Mouse (Mus musculus): ENCODE results near the gene Dpep3. TPM values are rescaled to one million over a fixed set of nuclear protein-coding genes. Genes with fewer than 3 reads are reported as not detected.
"Not testable (repeated sequence)": the region's sequence is repeated elsewhere in the genome, so short reads cannot be mapped to it uniquely, and the experiment has no call there.

Gene Dpep3
- total RNA-seq, 2 experiments from 2014 or later: not detected

DNA sequence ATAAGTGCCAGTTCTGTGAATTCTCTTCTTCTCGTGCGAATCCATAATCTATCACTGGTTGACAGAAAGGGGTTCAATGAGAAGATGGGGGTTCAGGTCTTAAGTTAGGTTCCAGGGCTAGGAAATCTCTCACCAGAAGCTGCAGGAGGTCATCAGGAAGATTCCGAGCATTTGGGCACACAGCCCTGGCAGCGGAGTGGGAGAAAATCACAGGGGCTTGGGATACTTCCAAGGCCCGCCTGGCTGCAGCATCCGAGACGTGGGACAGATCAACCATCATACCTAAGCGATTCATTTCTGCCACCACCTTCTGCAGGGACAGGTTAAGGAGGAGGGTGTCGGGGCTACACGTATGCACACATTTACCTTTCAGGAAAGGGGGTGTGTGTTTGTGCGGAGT is 9.3 kb upstream of the Dpep3 start:
- DNase-seq: no peak
- intact Hi-C loops (cut with DNase I; ENCODE audit: low total_unique reads): loop anchor here (5.0 kb wide), 1 partner anchor 34 kb away; no protein-coding TSS in a partner anchor

DNA sequence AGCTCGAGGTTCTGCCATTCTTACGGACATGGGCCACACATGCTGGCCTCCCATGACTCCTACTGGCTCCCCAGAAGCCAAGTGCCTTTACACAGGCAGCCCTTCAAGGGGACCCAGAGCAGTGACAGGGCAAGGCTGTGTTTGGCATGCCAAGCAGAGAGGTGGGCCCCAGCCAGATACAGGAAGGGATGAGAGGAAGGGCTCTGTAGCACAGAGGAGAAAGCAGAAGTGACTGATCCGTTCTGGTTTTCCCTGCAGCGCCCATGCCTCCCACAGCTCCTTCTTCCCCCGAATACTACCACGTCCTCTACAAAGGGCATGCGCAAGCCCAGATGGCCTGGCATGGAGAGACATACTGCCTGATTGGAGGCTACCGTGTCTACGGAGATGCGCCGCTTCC is 4.2 kb upstream of the Dpep3 start:
- intact Hi-C loops (cut with DNase I; ENCODE audit: low total_unique reads); DNase-seq: not testable (repeated sequence)

DNA sequence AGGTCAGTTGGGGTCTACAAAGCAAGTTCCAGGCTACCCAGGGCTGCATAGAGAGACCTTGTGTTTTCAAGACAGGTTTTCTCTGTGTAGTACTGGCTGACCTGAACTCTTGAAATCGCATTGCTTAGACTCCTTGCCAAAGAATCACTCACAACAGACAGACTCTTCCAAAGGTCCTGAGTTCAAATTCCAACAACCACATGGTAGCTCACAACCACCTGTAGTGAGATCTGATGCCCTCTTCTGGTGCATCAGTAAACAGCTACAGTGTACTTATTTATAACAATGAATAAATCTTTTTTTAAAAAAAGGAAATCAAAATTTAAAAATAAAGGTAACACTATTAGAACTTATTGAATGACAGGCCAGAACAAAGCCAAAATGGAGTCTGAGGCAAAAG is 1.9 kb upstream of the Dpep3 start:
- intact Hi-C loops (cut with DNase I; ENCODE audit: low total_unique reads): no loop called here
- no peak for DNase-seq

DNA sequence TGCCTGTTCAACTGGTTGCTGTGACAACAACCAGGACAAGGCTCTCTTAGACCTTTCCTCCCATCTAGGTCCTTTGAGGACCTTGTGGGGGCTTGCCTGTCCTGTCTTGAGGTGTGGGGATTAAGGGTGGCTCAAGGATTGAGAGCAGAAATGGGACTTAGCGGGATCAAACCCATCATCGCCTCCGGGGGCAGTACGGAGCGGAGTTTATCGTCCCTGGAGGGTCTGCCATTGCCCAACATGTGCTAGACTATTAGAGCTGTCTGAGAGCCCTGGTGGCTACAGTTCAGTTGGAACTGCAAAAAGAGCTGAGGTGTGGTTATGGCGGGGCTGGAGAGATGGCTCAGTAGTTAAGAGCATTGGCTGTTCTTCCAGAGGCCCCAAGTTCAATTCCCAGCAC is 3.9 kb downstream of the Dpep3 start:
- intact Hi-C loops (cut with DNase I; ENCODE audit: low total_unique reads): no loop called here
- DNase-seq: no peak

DNA sequence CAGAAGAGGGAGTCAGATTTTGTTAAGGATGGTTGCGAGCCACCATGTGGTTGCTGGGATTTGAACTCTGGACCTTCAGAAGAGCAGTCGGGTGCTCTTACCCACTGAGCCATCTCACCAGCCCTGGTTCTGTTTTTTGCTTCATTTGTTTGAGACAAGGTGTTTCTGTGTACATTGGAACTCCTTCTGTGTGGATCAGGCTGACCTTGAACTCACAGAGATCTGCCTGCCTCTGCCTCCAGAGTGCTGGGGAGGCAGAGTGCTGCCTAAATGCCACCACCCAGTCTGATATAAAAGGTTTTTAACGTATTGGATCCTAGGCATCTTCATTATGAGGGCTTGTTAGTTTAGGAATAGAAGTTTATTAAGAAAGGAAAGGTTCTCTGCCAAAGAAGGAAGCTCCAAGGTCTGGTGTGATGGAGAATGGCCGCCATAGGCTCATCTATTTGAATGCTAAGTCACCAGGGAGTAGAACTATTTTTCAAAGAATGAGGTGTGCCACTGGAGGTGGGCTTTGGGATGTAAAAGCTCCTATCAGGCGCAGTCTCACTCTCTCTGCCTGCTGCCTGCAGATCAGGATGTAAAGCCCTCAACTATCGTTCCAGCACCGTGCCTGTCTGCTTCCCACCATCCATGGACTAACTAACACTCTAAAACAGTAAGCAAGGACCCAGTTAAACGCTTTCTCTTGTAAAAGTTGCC is 8.1 kb downstream of the Dpep3 start:
- intact Hi-C loops (cut with DNase I; ENCODE audit: low total_unique reads): no loop called here
- no peak for DNase-seq

DNA sequence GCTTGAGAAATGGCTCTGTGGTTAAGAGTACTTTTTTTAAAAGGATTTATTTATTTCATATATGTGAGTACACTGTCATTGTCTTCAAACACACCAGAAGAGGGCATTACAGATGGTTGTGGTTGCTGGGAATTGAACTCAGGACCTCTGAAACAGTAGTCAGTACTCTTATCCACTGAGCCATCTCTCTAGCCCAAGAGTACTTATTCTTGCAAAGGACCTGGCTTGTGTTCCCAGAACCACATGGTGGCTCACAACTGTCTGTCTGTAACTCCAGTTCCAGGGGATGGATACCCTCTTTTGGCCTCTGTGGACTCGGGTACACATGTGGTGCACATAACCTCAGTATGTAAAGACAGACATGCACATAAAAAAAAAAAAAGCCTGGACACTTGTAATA is 9.9 kb downstream of the Dpep3 start:
- no peak for DNase-seq
- intact Hi-C loops (cut with DNase I; ENCODE audit: low total_unique reads): no loop called here

DNA sequence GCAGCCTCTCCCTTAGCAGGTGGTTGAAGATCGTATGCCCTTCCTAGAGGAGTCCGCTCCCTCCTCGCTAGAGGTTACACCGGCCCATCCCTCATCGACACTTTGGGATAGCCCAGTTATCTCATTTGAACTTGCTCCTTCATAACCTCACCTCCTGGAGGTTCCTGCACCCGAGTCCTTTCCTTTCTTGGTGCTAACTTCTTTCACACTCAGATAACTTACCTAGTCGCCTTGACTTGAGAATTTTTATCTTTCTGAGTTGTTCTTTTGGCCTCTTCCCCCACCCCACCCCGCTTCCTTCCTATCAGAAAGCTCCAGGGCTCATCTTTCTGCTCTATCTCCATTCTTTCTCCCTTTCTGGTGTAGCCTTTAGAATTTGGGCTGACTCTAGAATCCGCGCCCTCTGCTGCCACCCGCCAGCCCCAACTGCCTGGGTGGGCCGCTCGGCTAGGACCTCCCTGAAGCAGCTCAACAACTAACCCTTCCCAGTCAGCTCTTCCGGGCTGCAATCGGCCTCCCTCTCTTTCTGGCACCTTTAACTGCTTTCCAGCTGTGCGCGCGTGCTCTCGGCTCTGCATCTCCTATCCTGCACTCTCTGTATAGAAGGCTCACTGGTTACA is 12.4 kb downstream of the Dpep3 start:
- DNase-seq: peak; percentile 50
- intact Hi-C loops (cut with DNase I; ENCODE audit: low total_unique reads): no loop called here

DNA sequence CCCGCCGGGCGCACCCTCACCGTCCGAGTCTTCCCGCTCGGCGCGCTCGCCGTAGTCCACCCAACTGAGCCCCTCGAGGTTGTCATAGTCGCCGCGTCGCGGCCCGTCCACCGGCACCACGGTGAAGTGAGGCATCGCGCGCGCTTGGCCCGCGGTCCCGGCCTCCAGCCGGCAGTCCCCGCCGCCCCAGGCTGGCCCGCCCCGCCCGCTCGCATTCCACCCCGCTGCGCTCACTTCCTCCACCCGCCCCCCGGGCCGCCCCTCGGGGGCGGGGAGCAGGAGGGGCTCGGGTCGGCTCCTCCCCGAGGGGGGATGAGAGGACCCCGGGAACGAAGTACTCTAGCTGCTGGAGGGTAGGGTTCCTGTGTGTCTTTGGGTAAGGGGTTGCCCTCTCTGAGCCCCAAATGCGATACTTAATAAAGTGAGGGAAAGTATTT is 13.3 kb downstream of the Dpep3 start, which contains the start of gene Slc12a4:
Gene Slc12a4, minus strand, starts transcription at position 193 of the 437 bp plus-strand sequence.
- intact Hi-C loops (cut with DNase I; ENCODE audit: low total_unique reads): no loop called here

DNA sequence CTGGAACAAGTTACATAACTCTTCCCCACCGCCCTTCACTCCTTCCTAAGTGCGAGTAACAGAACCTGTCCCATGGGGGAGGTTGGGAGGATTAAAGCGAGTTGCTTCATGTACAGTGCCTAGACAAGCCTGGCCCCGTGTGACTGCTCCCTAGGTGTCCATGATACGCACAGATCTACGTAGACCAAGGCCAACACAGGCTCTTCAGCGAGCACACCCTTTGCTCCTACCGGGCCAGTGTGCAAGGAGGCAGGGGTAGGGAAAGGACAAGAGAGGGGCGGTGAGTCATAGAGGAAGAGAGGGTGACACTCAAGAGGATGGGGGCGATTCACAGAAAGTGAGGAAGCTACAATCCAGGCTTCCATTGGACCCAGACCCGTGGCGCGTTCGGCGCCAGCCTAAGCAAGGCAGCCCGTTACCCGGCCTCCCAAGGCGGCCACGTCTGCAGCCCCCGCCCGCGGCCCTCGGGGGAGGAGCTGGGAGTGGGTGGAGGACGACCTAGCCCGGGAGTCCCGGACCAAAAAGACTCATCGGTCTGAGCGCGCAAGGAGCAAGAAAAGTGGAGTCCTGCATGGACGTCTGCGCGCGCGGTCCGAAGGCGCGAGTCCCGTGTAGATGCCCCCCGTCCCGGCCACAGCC is 13.8 kb downstream of the Dpep3 start:
- intact Hi-C loops (cut with DNase I; ENCODE audit: low total_unique reads): no loop called here
- DNase-seq: peak; percentile 74

More for the DNA sequence above, 13.3 kb downstream of the Dpep3 start, which contains the start of gene Slc12a4:
- DNase-seq: peak; percentile 87

DNA sequence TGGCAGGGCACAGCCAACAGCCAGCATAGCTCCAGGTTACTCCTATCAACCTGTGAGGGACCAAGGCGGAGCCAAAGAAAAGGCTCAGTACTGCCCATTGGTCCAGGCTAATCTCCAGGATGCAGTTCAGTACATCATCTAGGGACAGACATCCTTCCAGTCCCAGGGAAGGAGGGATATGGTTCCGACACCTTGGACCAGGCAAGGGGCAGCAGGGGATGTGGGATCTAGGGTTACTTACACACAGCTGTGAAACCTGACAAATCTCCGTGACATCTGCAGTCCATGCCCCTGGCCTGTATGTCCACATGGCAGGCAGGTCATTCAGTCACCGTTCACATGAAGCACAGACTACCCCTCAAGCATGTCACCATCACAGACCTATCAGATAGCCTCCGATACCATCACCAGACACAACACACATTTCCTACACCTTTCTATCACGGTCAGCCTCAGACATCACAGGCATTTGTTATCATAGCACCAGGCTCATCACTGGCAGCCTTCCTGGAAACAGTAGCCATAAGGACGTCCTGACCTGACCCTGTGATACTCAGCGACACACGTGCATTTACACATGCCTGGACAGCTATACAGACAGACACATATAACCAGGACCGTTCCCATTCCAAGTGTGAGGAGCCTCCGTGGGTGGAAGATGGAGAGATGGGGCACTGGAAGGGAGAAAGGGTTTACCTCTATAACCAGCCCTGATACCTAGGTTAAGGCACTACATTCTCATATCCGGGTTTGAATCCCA is 14.5 kb downstream of the Dpep3 start:
- intact Hi-C loops (cut with DNase I; ENCODE audit: low total_unique reads): no loop called here
- no peak for DNase-seq

DNA sequence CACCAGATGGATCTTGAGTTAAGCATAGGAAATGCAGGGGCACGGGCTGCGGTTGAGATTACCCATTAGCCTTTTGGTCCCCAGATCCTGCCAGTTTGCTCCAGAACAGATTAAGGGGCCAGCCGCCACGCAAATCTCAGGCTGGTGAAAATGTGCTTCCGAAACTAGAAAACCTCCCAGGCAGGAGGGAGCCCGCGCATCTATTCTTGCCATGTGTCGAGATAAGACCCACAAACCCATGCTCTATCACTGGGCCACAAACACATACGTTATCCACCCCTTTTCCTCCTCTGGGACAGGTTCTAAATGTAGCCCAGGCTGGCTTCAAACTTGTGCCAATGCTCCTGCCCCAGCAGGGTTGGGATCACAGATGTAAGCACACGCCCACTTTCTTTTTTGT is 17.7 kb downstream of the Dpep3 start:
- DNase-seq: no peak
- intact Hi-C loops (cut with DNase I; ENCODE audit: low total_unique reads): no loop called here

DNA sequence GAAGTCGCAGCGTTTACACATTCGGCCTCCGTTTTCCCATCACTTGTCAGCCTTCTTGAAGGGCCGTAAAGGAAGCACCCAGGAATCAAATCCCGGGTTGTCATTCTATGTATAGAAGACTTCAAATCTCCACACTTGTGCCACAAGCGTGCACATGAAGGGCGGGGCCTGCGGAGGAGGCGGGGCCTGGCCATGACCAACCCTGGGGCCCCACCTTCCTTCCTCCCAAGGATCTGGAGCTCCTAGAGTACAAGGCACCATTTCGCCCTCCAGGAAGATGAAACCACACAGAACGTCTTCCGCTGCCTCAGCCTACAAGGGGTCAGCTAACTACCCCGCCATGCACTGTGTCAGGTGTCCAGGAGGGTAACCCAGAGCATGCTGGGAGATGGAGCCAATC is 18.1 kb downstream of the Dpep3 start:
- DNase-seq: no peak
- intact Hi-C loops (cut with DNase I; ENCODE audit: low total_unique reads): no loop called here

DNA sequence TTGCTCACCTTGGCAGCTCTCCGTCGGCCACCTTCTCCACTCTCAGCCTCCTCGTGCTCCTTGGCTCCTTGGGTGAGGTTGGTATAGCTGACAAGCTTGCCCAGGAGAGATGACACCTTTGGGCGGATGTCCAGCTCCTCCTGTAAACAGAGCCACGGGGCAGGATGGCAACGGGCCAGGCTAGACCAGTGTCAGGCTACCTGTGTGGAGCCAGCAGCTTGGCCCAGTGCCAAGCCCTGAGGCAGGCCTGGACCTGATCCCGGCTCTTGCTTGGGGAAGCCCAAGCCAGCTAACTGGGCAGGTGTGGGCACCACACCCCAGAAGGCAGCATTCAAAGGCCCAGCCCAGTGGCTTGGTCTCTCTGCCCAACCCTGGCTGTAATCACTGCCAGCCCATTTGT is 19.9 kb downstream of the Dpep3 start:
- intact Hi-C loops (cut with DNase I; ENCODE audit: low total_unique reads): no loop called here
- peak; percentile 56 for DNase-seq

DNA sequence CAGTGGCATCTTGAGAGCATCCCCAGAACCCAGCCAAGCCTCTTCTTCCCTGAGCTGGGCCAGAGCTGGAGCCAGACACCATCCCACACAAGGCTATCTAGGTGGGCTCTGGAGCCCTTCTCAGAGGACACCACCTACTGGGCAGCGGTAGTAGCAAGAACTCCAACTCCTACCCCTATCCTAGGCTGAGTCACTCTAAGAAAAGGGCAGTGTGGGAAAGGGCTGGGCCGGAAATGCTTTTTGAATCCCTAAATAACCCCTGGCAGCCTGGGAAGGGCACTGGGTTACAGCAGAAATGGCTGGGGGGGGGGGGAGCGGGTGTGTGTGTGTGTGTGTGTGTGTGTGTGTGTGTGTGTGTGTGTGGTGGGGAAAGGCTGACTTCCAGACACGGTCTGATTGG is 21.4 kb downstream of the Dpep3 start:
- intact Hi-C loops (cut with DNase I; ENCODE audit: low total_unique reads): no loop called here
- no peak for DNase-seq

DNA sequence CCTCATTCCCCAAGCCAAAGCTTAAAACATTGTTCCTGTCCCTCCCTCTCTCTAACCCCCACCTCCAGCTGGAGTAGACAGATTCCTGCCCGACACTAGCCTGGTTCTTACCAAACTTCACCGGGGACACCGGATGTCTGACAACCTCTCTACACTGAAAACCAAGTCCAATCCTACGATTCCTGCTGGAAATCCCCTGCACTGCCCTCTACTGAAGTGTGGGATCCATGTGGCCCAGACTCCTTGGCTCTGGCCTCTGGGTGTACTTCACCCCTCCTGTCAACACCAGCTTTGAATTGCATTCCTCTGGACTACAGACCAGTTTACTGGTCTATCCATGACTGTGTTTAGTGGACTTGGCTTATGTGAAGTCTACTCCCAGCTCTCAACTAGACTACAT is 22.7 kb downstream of the Dpep3 start:
- no peak for DNase-seq
- intact Hi-C loops (cut with DNase I; ENCODE audit: low total_unique reads): no loop called here

DNA sequence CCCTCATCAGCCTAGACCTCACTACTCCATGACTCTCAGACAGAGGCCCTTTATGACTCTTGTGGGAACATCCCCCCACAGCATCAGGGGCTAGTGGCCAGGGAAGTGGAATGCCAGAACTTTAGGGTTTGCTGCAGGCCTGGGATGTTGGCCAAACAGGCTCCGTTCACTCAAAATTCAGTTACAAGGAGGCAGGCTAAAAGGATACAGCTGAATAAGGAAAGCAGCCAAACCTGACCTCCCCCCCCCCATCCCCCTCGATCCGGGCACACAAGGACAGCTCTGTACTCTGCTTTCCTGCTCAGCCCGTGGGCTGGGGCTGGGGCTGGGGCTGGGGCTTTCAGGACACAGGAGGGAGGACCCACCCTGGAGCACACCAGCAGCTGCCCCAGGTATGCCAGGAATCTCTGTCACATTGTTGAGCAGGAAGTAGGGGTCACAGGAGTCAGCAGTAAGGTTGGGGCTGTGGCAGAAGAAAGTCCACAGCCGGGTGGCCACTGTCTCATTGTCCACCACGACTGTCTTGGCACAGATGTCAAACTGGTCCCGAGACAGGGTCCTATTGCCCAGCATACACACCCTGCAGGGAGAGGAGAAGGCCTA is 28.1 kb downstream of the Dpep3 start:
- intact Hi-C loops (cut with DNase I; ENCODE audit: low total_unique reads): no loop called here
- DNase-seq: peak; percentile 71

DNA sequence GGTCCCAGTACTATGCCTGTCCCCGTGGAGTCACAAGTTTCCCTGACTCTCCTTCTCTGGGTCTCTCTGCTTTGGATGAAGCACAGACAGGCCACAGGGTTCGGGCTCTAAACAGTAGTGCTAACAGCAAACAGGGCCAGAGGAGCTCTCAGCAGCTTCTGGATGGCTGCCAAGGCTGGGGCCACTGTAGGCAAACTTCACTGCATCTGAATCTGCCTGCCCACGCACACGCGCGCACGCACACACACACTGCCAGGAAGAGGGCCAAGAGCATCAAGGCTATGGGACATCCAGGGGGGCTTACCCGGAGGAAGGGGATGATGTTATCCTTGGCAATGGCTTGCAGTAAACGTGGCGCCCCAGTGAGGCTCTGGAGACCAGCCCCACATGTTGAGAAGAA is 29.9 kb downstream of the Dpep3 start:
- intact Hi-C loops (cut with DNase I; ENCODE audit: low total_unique reads): no loop called here
- peak; percentile 54 for DNase-seq

DNA sequence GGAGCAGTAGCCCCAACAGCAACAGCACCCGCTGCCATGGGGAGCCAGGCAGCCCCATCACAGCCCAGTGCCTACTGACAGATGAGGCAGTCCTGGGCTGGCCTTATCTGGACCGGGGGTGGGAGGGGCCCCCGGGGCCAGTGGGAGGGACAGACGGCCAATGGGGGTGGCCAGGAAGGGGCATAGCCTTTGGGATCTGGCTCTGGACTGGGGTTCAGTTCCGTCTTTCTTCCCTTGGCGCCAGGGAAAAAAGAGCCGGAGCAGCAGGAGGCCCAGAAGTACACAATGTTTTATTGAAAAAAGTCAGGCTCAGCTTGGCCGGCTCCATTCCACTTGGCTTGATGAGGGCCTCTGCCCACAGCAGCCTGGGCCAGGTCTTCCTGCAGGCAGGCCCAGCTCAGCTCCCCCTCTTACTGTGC is 35.9 kb downstream of the Dpep3 start, which contains the start of gene Lcat:
Gene Lcat, minus strand, starts transcription at position 62 of the 419 bp plus-strand sequence.
- intact Hi-C loops (cut with DNase I; ENCODE audit: low total_unique reads): no loop called here
- no peak for DNase-seq

DNA sequence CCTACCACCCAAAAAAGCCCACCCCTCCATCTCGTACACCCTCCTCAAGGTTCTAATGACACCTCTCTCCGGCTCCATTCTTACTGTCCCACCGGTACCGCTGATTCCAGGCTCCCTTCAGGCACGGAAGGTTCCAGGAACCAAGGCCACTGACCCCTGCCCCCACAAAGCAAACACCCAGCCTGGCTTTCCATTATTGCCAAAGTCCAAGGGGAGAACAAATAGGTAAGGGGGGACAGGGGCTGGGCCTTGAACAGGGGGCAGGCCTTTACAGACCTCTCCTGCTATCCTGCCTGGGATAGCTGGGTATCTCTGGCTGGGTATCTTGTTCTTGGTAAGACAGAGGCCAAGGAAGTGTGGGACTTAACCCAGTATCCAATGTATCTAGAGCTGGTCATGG is 36.7 kb downstream of the Dpep3 start:
- no peak for DNase-seq
- intact Hi-C loops (cut with DNase I; ENCODE audit: low total_unique reads): no loop called here

DNA sequence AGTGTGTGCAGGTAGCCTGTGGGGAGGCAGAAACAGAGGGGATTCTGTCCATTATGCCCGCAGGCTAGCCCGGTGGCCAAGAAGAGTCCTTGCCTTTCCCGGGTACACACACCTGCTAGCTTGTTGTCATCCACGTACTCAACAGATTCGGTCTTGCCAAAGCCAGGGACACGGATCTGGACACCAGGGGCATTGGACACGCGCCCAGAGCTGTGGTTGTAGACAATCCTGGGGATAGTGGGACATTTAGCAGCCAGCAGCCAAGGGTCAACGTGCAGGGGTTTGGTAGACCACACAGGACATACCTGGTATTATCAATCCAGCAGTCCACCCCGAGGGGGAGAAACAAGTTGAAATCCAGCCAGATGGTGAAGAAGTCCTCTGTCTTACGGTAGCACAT is 37.2 kb downstream of the Dpep3 start:
- intact Hi-C loops (cut with DNase I; ENCODE audit: low total_unique reads): no loop called here
- no peak for DNase-seq

Measured in gastrocnemius, postnatal 14 days (tissue).